In the genomic region with DNA sequence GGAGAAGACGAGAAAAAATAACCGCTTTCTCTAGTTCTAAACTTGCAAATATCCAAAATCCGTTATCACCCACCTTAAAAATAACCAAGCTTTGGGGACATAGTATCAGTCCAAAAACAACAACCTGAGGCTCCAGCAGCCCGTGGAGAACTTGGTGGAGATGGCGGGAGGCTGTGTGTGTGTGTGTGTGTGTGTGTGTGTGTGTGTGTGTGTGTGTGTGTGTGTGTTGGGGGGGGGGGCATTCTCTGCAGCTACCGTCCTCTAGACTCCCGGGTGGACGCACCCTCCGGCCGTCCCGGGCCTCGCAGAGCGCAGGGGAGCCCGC, we compare ENCODE assay signal across 8 mouse cellular contexts. TPM values are rescaled to one million over a fixed set of nuclear protein-coding genes. Genes with fewer than 3 reads are reported as not detected.
DNase-seq lines count a peak whose midpoint lies in the region; ATAC-seq and TF ChIP-seq lines count a peak whose summit lies in the region.

No protein-coding gene starts in this region.

- 0 out of 2 replicates have a peak, but pooled peaks cover 2% of the 10 kb centered on the region for H3K9me3 ChIP-seq in liver, embryonic 12.5 days (replicated peaks)

- no peaks in the 10 kb centered on the region for H3K36me3 ChIP-seq in spleen, adult 2 months (ENCODE audit: control insufficient read depth, insufficient read depth, low read length)
- H3K36me3 ChIP-seq in liver, embryonic 12.5 days = no peaks in the 10 kb centered on the region

- peak overlapping the region; percentile 93 for H3K4me2 ChIP-seq in liver, embryonic 12.5 days

- H3K27me3 ChIP-seq in cerebellum, adult 2 months (ENCODE audit: control insufficient read depth, insufficient read depth, low read length) = peaks cover 2% of the 10 kb centered on the region; the same call in 1 of the 2 replicates
- peaks cover 6% of the 10 kb centered on the region for H3K27me3 ChIP-seq in spleen, adult 2 months (ENCODE audit: control insufficient read depth, insufficient read depth, low read length)
- peaks cover 19% of the 10 kb centered on the region for H3K27me3 ChIP-seq in liver, embryonic 12.5 days (replicated peaks)

- no peak overlapping the region for H3K27ac ChIP-seq in cerebellum, adult 2 months (ENCODE audit: insufficient read depth, low read length)
- no peak overlapping the region for H3K27ac ChIP-seq in spleen, adult 2 months (ENCODE audit: insufficient read depth, low read length)
- peak overlapping the region; percentile 45; the same call in 1 of the 2 replicates for H3K27ac ChIP-seq in liver, embryonic 12.5 days

- H3K9ac ChIP-seq in liver, embryonic 12.5 days = peak overlapping the region; percentile 73

- TF ChIP-seq POLR2A in cerebellum, adult 2 months (IDR thresholded peaks at IDR 0.05; ENCODE audit: borderline replicate concordance, insufficient read depth, low read length) = no peak
- TF ChIP-seq POLR2A in spleen, adult 2 months (IDR thresholded peaks at IDR 0.05; ENCODE audit: low read depth, low read length) = no peak

- no peaks in the 10 kb centered on the region for H3K4me1 ChIP-seq in cerebellum, adult 2 months (ENCODE audit: control insufficient read depth, insufficient read depth, low read length)
- H3K4me1 ChIP-seq in spleen, adult 2 months (ENCODE audit: control insufficient read depth, insufficient read depth, insufficient read length) = no peaks in the 10 kb centered on the region; the same call in 1 of the 2 replicates
- peaks cover 22% of the 10 kb centered on the region for H3K4me1 ChIP-seq in liver, embryonic 12.5 days

- peak overlapping the region; percentile 1 for H3K4me3 ChIP-seq in cerebellum, adult 2 months (replicated peaks; ENCODE audit: insufficient read depth, low read depth, low read length)
- H3K4me3 ChIP-seq in spleen, adult 2 months (ENCODE audit: extremely low read depth, insufficient read depth, insufficient read length) = peak overlapping the region; percentile 59
- H3K4me3 ChIP-seq in liver, embryonic 12.5 days = peak overlapping the region; percentile 72

- DNase-seq in cerebellum, adult 2 months = no peak
- no peak for DNase-seq in cerebellum, adult 18-20 months
- DNase-seq in spleen, adult 2 months (ENCODE audit: low read depth in 1 of 2, low spot score in 2 of 2) = no peak
- no peak for DNase-seq in spleen, postnatal 10 days (ENCODE audit: low spot score in 2 of 2)
- DNase-seq in testis, postnatal 10 days (ENCODE audit: low spot score) = peak; percentile 43
- no peak for DNase-seq in right cerebral cortex, postnatal 10 days (ENCODE audit: low spot score in 2 of 2)
- no peak for DNase-seq in embryo, embryonic 10.5 days (ENCODE audit: low spot score)

- WGBS in cerebellum, adult 2 months = 8% methylated on average over 8 of the region's 14 CpGs
- WGBS in spleen, adult 2 months = 4% methylated on average over 12 of the region's 14 CpGs
- 10% methylated on average over 8 of the region's 14 CpGs for WGBS in liver, embryonic 12.5 days (ENCODE audit: insufficient replicate concordance)

- no peak for TF ChIP-seq CTCF in cerebellum, adult 2 months (IDR thresholded peaks at IDR 0.05; ENCODE audit: borderline replicate concordance, insufficient read depth, low read depth, low read length)
- no peak for TF ChIP-seq CTCF in spleen, adult 2 months (IDR thresholded peaks at IDR 0.05; ENCODE audit: extremely low read depth, insufficient read depth, insufficient read length, insufficient replicate concordance)

- no peak for ATAC-seq in liver, embryonic 12.5 days

RNA-seq across cellular contexts. Expression of a gene that starts 0.4 kb away (rescaled TPM):
- 34.4 and 38.0 TPM in 2 replicates for polyA plus RNA-seq in cerebellum, adult 2 months (2012; rRNA removed)
- 11.2 and 13.9 TPM in 2 replicates for polyA plus RNA-seq in spleen, adult 2 months (2012; rRNA removed)
- polyA plus RNA-seq in liver, embryonic 12.5 days (2016; fragmentation: Nextera tagmentation; extraction: Ambion mirVana) = 12.4 and 14.4 TPM in 2 replicates

Comparison
In these comparisons a context has a peak if more than half of its experiments do, and no peak if none do; other contexts are left out.
1. H3K4me3 ChIP-seq: peak in every context shown above with its lines; median percentile 72 in liver, embryonic 12.5 days; 59 in spleen, adult 2 months; 1 in cerebellum, adult 2 months.